Mouse (Mus musculus) adrenal gland, postnatal 25 days (tissue): ENCODE results near the gene Glra1. TPM values are rescaled to one million over a fixed set of nuclear protein-coding genes. Genes with fewer than 3 reads are reported as not detected.

Experiments
- microRNA-seq, 2 experiments: library from miRNA; unstranded; fragments of <30 nt; microRNA quantifications; one replicate each; pipeline ENCODE4 v1.2.0; 2021
- total RNA-seq: library from RNA; stranded (reverse); gene quantifications from 2 replicates; pipeline ENCODE4 v1.2.3, GENCODE M21; 2021

Glra1 gene
- total RNA-seq, 1 experiment from 2014 or later, result not detected

Small RNAs within 50 kb of the gene (microRNA-seq; reads per million reads assigned to microRNA genes)
- 0 to 0.69 reads per million in 2 experiments for gene Mir7652

Other genes with a start within 250 kb of the Glra1 start
- 3,454 and 3,884 TPM in 2 replicates for gene Sparc, start 185.0 kb downstream of the Glra1 start, total RNA-seq
- gene Atox1, start 147.0 kb downstream of the Glra1 start, total RNA-seq, result 310 and 356 TPM in 2 replicates
- 57.6 and 63.6 TPM in 2 replicates for gene G3bp1, start 138.5 kb downstream of the Glra1 start, total RNA-seq